Mouse (Mus musculus): Measurements from ENCODE around the gene Irgm2.

DNA sequence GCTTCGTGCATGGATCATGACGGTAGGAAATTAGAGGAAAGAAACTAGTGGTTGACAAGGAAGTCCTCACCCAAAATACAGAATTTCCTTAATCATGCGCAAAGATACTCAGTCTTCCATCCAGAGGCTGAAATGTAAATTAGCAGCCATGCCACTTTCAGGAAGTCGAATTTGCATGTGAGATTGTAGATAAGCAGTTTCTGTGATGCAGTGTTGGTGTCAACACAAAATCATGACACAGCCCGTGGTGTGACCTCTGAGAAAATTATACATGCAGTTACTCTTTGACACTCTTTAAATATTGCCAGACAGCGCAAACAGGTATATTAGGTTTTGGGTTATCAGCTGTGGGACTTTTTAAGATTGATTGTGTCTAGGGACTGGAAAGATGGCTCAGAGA, 9.7 kb upstream of the Irgm2 start:
- no peak for TF ChIP-seq POLR2A (IDR thresholded peaks at IDR 0.05; ENCODE audit: borderline replicate concordance, low read depth, low read length)
- no peak for TF ChIP-seq CTCF (IDR thresholded peaks at IDR 0.05; ENCODE audit: low read depth, low read length)

Measured in bone marrow macrophage, adult 2 months (primary cell).